Mouse (Mus musculus) kidney, adult 2 months (tissue): Measurements from ENCODE around the gene Ptpro.

Experiments used
- CTCF ChIP-seq: fragments of 200-500 bp; conservative IDR thresholded peaks from 2 replicates; pipeline ENCODE4 v1.5.1; 2011; ENCODE audit warnings: low read depth, mild to moderate bottlenecking, control low read depth, low read length, moderate library complexity, mixed read lengths; ENCODE audit not compliant: insufficient read depth, insufficient read length
- POLR2A ChIP-seq: fragments of 200-500 bp; IDR thresholded peaks from one replicate; pipeline ENCODE4 v1.6.1; 2011; ENCODE audit warnings: low read depth, low read length, control low read depth

DNA sequence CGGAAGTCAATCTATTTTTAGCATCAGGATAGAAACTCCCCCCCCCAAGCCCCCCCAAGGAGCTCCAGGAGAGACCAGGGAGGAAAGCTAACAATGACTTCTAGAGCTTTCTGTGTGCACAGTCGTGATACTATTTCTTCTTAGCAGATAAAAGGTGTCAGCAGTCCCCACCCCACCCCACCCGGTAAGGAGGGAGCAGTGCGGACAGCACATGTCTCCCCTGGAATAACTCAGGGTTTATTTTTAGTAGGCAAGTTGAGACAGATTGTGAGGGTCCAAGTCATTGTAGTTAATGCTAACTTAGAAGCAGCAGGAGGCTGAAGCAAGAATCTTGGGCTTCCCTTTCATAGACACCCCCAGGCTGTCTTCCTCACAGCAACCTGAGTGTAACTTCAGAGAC is 63.1 kb downstream of the Ptpro start:
- TF ChIP-seq CTCF = no peak
- no peak for TF ChIP-seq POLR2A
